Mouse (Mus musculus) large intestine, adult 2 months (tissue): ENCODE results near the gene H2-M1. TPM values are rescaled to one million over a fixed set of nuclear protein-coding genes. Genes with fewer than 3 reads are reported as not detected.

Experiments used
- DNase-seq: peaks from one replicate; pipeline ENCODE4 v3.0.0-alpha.2; 2012; ENCODE audit warnings: low read depth, low spot score
- WGBS: fragments of 180-500 bp; shearing (Covaris S2); methylation state at CpG from one replicate; pipeline ENCODE4 v1.1.7; 2018; 5-methylcytosine and 5-hydroxymethylcytosine counted together
- polyA plus RNA-seq: library from polyadenylated mRNA; depleted of rRNA; stranded (reverse); fragments of >200 nt; gene quantifications from 2 replicates; pipeline ENCODE4 v1.2.3, GENCODE M21; 2012; rRNA removed

Gene H2-M1
- polyA plus RNA-seq, result not detected in 2 replicates

DNA sequence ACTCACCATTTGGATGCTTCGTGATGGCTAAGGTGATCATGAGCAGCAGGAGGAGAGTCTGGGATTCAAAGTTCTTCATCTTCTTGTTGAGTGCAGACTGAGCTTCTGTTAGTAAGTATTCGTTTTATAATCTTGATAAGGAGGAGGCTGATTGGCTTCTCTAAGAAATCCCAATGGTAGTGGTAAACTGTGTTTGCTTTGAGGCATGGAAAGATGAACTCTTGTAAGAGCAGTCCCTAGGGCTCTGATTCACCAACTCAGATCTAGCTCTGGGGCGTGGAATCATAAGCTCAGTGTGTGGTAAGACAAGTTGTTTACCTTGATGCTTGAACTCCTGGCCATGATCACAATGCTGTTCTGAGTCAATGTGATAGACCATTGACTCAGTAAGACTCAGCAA lies at the start of gene H2-M1:
H2-M1 (minus strand) TSS at position 101 of the 400 bp plus-strand sequence.
- 68% methylated on average over 3 of the region's 3 CpGs for WGBS
- DNase-seq, result no peak

DNA sequence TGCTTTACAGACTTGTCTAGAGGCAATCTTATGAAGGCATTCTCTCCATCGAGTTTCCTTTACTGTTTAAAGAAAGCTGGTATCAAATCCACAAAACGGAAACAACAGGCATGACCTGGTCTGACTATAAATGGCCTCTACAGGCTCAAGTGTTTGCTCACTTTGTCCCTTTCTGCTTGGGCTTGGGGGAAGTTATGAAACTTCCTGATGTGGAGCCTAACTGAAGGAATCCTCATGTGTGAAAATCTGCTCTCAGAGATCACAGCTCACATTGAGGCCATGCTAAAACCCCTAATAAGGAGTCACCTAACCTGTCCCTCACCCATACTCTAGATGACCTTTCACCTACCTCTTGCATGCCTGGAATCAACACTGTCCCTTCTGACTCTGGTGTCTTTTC lies 25.7 kb upstream of the H2-M1 start:
- no peak for DNase-seq
- 53% methylated on average over 2 of the region's 2 CpGs for WGBS

DNA sequence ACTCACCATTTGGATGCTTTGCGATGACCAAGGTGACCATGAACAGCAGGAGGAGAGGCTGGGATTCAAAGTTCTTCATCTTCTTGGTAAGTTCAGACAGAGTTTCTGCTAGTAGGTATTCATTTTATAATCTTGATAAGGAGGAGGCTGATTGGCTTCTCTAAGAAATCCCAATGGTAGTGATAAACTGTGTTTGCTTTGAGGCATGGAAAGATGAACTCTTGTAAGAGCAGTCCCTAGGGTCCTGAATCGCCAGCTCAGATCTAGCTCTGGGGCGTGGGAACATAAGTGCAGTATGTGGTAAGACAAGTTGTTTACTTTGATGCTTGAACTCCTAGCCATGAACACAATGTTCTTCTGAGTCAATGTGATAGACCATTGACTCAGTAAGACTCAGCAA lies 29.5 kb downstream of the H2-M1 start, which contains the start of gene H2-M9:
H2-M9 (minus strand) TSS at position 101 of the 400 bp plus-strand sequence.
- no peak for DNase-seq
- WGBS, result 84% methylated on average over 3 of the region's 3 CpGs

Other genes with a start within 250 kb of the H2-M1 start
- not detected in 2 replicates for gene H2-M10.4, start 209.9 kb downstream of the H2-M1 start, polyA plus RNA-seq
- gene H2-M11, start 125.1 kb downstream of the H2-M1 start, polyA plus RNA-seq, result not detected in 2 replicates
- 0.19 TPM in 1 of 2 replicates, not detected in the other for gene H2-M9, start 29.6 kb downstream of the H2-M1 start, polyA plus RNA-seq
- gene H2-M10.5, start 100.7 kb upstream of the H2-M1 start, polyA plus RNA-seq, result not detected in 2 replicates
- gene H2-M10.6, start 140.0 kb upstream of the H2-M1 start, polyA plus RNA-seq, result not detected in 2 replicates
- gene Trim26, start 164.9 kb upstream of the H2-M1 start, polyA plus RNA-seq, result 36.3 and 48.6 TPM in 2 replicates
- 49.0 and 59.4 TPM in 2 replicates for gene Trim15, start 195.0 kb upstream of the H2-M1 start, polyA plus RNA-seq
- gene Trim10, start 197.4 kb upstream of the H2-M1 start, polyA plus RNA-seq, result 0.12 and 0.24 TPM in 2 replicates
- gene Trim40, start 217.9 kb upstream of the H2-M1 start, polyA plus RNA-seq, result 65.2 and 73.9 TPM in 2 replicates
- gene Trim31, start 225.9 kb upstream of the H2-M1 start, polyA plus RNA-seq, result 45.9 and 70.6 TPM in 2 replicates